Mouse (Mus musculus) brain, embryonic 14.5 days (tissue): Measurements from ENCODE around the gene Nacc1. TPM values are rescaled to one million over a fixed set of nuclear protein-coding genes. Genes with fewer than 3 reads are reported as not detected.

Source experiments
- DNase-seq: peaks from one replicate; pipeline ENCODE4 v3.0.0-alpha.2; 2011; ENCODE audit warnings: low read depth
- CTCF ChIP-seq: fragments of 200-500 bp; IDR thresholded peaks from 2 replicates; pipeline ENCODE4 v1.5.1; 2012; ENCODE audit warnings: inconsistent platforms, mild to moderate bottlenecking, moderate library complexity, borderline replicate concordance; ENCODE audit not compliant: insufficient read depth, insufficient read length; ENCODE audit errors: extremely low read depth
- POLR2A ChIP-seq: fragments of 200-500 bp; IDR thresholded peaks from 2 replicates; pipeline ENCODE4 v1.6.1; 2012; ENCODE audit warnings: mild to moderate bottlenecking, inconsistent platforms, borderline replicate concordance; ENCODE audit not compliant: poor library complexity, insufficient read depth, insufficient read length, severe bottlenecking; ENCODE audit errors: extremely low read depth
- polyA plus RNA-seq: library from polyadenylated mRNA; depleted of rRNA; stranded (reverse); fragments of >200 nt; gene quantifications from 2 replicates; pipeline ENCODE4 v1.2.3, GENCODE M21; 2012

Nacc1 gene
- polyA plus RNA-seq, 1 experiment = 87.0 TPM

- peak; percentile 60 for DNase-seq
- TF ChIP-seq POLR2A (no peak), CTCF (no peak)
Measured at GRCm38 (mm10) chr8:84656641-84657126, 31.0 kb downstream of the Nacc1 start.

- peak; percentile 34 for DNase-seq
- TF ChIP-seq CTCF (no peak), POLR2A (no peak)
Measured at GRCm38 (mm10) chr8:84656191-84656525, 31.5 kb downstream of the Nacc1 start.

DNA sequence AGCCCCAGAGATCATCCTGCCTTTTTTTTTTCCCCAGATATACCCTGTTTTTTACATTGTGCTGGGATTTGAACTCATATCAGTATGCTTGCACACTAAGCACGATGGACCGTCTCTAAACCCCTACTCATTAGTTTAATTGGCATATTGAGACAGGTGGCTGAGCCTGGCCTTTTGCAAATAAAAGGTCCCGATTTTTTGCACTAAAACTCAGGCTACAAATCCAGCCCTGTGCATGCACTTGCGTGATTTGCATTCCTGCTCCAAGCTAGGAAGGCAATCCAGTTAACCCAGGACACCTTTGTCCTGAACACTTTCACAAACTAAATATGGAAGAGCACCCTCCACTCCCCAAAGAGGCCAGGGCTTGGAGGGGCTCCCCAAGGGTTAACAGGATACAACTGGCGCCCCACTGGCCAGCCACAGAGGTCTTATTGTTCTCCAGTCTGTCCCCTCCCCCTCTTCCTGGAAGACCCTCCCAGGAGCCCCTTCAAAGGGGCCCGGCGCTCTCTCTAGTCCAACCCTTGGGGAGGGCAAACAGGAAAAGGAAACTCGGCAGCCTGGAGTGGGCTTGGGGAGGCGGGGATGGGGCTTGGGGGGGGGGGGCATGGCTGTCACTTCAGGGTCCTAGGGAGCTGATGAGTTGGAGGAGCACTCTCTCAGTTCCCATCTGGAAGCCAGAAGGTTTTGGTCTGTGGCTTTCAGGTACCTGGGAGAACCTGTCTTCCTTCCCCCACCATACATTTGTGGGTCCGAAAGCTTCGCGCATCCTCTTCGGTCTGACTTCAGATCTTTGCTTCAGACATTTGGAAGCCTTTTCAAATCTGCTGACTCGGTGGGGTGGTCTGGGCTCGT, 32.1 kb downstream of the Nacc1 start:
- TF ChIP-seq POLR2A (no peak), CTCF (no peak)
- peak; percentile 86 for DNase-seq

DNA sequence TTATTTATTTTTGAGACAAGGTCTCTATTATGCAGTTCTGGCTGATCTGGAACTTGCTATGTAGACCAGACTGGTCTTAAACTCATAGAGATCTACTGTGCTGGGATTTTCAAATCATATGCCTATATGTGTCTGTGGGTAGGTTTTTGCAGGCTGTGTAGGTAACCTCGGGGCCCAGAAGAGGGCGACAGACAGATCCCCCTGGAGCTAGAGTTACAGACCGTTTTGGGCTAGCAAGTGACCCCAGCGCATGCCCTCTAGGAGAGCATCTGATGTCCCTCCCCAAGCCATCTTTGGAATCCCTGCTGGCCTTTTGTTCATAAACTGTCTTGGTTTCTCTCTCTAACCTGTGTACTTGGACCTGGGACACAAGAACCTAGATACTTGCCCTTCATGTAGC, 33.1 kb downstream of the Nacc1 start:
- DNase-seq = no peak

DNA sequence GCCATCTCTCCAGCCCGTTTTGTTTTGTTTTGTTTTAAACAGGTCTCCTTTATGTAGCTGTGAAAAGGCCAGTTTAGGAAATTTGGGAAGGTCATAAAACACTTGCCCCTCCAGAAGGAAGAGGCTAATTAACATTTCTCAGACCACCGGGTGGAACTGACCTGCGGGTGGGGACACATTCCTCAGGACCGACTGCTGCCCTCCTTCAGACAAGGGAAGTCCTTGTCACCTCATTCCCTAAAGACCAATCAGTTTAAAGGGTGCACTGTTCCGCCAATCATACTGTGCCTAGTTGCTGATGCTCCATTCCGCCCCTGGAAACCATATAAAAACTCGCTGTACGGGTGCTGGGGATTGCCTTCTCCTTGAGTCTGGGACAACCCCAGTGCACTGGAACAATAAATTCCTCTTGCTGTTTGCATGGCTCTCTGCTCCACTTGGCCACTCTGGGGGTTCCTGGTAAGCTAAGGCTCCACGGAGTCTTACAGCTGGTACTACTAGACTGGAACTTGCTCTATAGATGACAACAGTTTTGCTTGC, 34.5 kb downstream of the Nacc1 start:
- DNase-seq = no peak
- TF ChIP-seq CTCF = no peak
- no peak for TF ChIP-seq POLR2A

More for the DNA sequence above, 33.1 kb downstream of the Nacc1 start:
- TF ChIP-seq CTCF (peak; percentile 23; the same call in 1 of the 2 replicates), POLR2A (no peak)

DNA sequence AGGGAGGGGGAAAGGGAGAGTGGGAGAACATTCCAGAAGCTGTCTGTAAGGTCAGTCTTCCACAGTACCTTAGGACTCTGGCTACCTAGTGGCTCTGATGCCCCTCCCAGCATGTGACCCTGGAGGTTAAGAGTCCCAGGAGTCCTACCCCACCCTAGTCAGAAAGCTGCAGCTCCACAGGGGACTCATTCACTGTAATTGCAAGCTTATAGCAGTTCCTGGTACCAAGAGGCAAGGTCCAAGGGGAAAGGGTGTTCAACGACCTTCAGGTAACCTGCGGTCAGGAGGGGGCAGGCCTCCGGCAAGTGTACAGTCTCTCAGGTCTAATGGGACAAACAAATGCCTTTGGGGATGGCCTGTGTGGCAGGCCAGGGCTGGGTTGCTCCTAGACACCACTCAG, 37.4 kb downstream of the Nacc1 start:
- no peak for TF ChIP-seq POLR2A
- no peak for TF ChIP-seq CTCF
- no peak for DNase-seq

- TF ChIP-seq CTCF (no peak), POLR2A (no peak)
- DNase-seq = peak; percentile 71
Measured at GRCm38 (mm10) chr8:84647461-84647901, 40.2 kb downstream of the Nacc1 start.

- no peak for TF ChIP-seq POLR2A
- TF ChIP-seq CTCF = peak; percentile 33; the same call in 1 of the 2 replicates
- peak; percentile 35 for DNase-seq
Measured at GRCm38 (mm10) chr8:84646800-84647199, 40.9 kb downstream of the Nacc1 start.

DNA sequence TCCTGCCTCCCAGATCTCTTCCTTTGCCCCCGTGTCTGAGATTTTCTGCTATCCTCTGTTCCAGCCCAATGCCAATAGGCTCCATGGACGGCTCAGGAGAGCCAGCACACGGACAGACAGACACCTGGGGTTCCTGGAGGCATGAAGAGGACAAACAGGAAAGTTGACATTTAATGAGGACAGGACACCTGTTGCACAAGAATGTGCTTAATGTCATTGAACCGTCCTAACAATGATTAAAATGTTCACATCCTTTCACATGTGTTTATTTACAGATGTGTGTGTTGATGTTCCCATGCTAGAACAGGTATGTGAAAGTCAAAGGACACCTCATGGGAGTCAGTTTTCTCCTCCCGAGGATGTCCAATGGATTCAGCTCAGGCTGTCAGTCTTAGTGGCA, 44.6 kb downstream of the Nacc1 start:
- TF ChIP-seq CTCF = no peak
- TF ChIP-seq POLR2A = no peak
- DNase-seq = no peak

- TF ChIP-seq CTCF (no peak), POLR2A (no peak)
- no peak for DNase-seq
Measured at GRCm38 (mm10) chr8:84641578-84642361, 45.9 kb downstream of the Nacc1 start.
